15 mouse cellular contexts compared by ENCODE assay signal in genomic region chr1:65146601-65147000, GRCm38 (mm10). TPM values are rescaled to one million over a fixed set of nuclear protein-coding genes. Genes with fewer than 3 reads are reported as not detected.
"Had no signal": no experiment of that assay in that cellular context is flagged by ENCODE, and none has a peak within 500 bp of the region (broad histone marks: within the 10 kb centered on the region; RNA-seq: fewer than 3 reads in every experiment).

No protein-coding gene starts in this region.

- H3K9ac ChIP-seq: limb, embryonic 13.5 days; liver, embryonic 14.5 days; midbrain, embryonic 15.5 days; neural tube, embryonic 12.5 days had no signal

- ATAC-seq: midbrain, embryonic 15.5 days had no signal

- H3K4me2 ChIP-seq: limb, embryonic 13.5 days; midbrain, embryonic 15.5 days; neural tube, embryonic 12.5 days had no signal

- H3K27ac ChIP-seq: limb, embryonic 13.5 days; liver, embryonic 14.5 days; midbrain, embryonic 15.5 days; neural tube, embryonic 12.5 days had no signal

- H3K4me3 ChIP-seq: limb, embryonic 13.5 days; midbrain, embryonic 15.5 days; neural tube, embryonic 12.5 days had no signal

- H3K4me1 ChIP-seq: limb, embryonic 13.5 days; midbrain, embryonic 15.5 days; neural tube, embryonic 12.5 days had no signal

- H3K27me3 ChIP-seq: limb, embryonic 13.5 days; midbrain, embryonic 15.5 days; neural tube, embryonic 12.5 days had no signal

- DNase-seq: kidney, postnatal 10 days; left cerebral cortex, postnatal 4 days; lung, adult 18-20 months; lung, postnatal 36 days; spleen, adult 18-20 months; thymus, adult 18-20 months; thymus, postnatal 14 days had no signal

- H3K36me3 ChIP-seq: limb, embryonic 13.5 days; midbrain, embryonic 15.5 days; neural tube, embryonic 12.5 days had no signal

- H3K9me3 ChIP-seq: midbrain, embryonic 15.5 days; neural tube, embryonic 12.5 days had no signal

RNA-seq across cellular contexts. Expression of gene Gm28845, which starts 27.2 kb away (rescaled TPM):
- polyA plus RNA-seq: large intestine, adult 2 months; limb, embryonic 13.5 days; liver, adult 2 months; liver, embryonic 14.5 days; lung, embryonic 16.5 days; midbrain, embryonic 15.5 days; neural tube, embryonic 12.5 days; stomach, embryonic 14.5 days had no signal

RNA-seq across cellular contexts. Expression of gene Cryga, which starts 43.4 kb away (rescaled TPM):
- polyA plus RNA-seq: large intestine, adult 2 months; limb, embryonic 13.5 days; liver, adult 2 months; liver, embryonic 14.5 days; lung, embryonic 16.5 days; midbrain, embryonic 15.5 days; neural tube, embryonic 12.5 days; stomach, embryonic 14.5 days had no signal
